Mouse (Mus musculus) yolk sac, embryonic 10.5 days (tissue): Measurements from ENCODE around the gene Vps45.

Source experiments
- DNase-seq: peaks from one replicate; pipeline ENCODE4 v3.0.0-alpha.2; 2017; ENCODE audit warnings: low spot score

The Vps45 gene

GRCm38 (mm10) chr3:96058231-96058896, at the start of gene Vps45:
TSS of gene Vps45 (minus strand) at chr3:96058466.
- peak; percentile 55 for DNase-seq

- DNase-seq: no peak
Measured at GRCm38 (mm10) chr3:96106151-96106550, 47.9 kb upstream of the Vps45 start.

GRCm38 (mm10) chr3:96105232-96105747, 47.0 kb upstream of the Vps45 start:
- no peak for DNase-seq

GRCm38 (mm10) chr3:96104261-96105065, 46.2 kb upstream of the Vps45 start, which contains the start of gene Otud7b:
TSS of gene Otud7b (plus strand) at chr3:96104527.
- peak; percentile 88 for DNase-seq

GRCm38 (mm10) chr3:96103901-96104260, 45.6 kb upstream of the Vps45 start:
- DNase-seq: no peak

GRCm38 (mm10) chr3:96102100-96102872, 44.0 kb upstream of the Vps45 start:
- peak; percentile 44 for DNase-seq

- no peak for DNase-seq
Measured at GRCm38 (mm10) chr3:96098616-96099267, 40.5 kb upstream of the Vps45 start.

- DNase-seq: no peak
Measured at GRCm38 (mm10) chr3:96098168-96098567, 39.9 kb upstream of the Vps45 start.

GRCm38 (mm10) chr3:96094203-96094602, 35.9 kb upstream of the Vps45 start:
- DNase-seq: peak; percentile 82

GRCm38 (mm10) chr3:96093509-96093908, 35.2 kb upstream of the Vps45 start:
- peak; percentile 61 for DNase-seq

- DNase-seq: no peak
Measured at GRCm38 (mm10) chr3:96091966-96092365, 33.7 kb upstream of the Vps45 start.

- DNase-seq: no peak
Measured at GRCm38 (mm10) chr3:96091146-96091545, 32.9 kb upstream of the Vps45 start.

GRCm38 (mm10) chr3:96089882-96090489, 31.7 kb upstream of the Vps45 start:
- no peak for DNase-seq

GRCm38 (mm10) chr3:96087801-96088200, 29.5 kb upstream of the Vps45 start:
- DNase-seq: no peak

- no peak for DNase-seq
Measured at GRCm38 (mm10) chr3:96087219-96087618, 29.0 kb upstream of the Vps45 start.

GRCm38 (mm10) chr3:96084146-96084755, 26.0 kb upstream of the Vps45 start:
- DNase-seq: no peak

- DNase-seq: no peak
Measured at GRCm38 (mm10) chr3:96082714-96083508, 24.6 kb upstream of the Vps45 start.

GRCm38 (mm10) chr3:96082100-96082499, 23.8 kb upstream of the Vps45 start:
- no peak for DNase-seq

GRCm38 (mm10) chr3:96081650-96082049, 23.4 kb upstream of the Vps45 start:
- DNase-seq: no peak

- DNase-seq: no peak
Measured at GRCm38 (mm10) chr3:96081006-96081405, 22.7 kb upstream of the Vps45 start.
